Mouse (Mus musculus): ENCODE measurements at regions not wholly inside any gene's neighbourhood (a gene's known extent, or its start where the extent isn't known, plus 50 kb on each side); places are given as distances from the start of the nearest gene placed in this dataset.

DNA sequence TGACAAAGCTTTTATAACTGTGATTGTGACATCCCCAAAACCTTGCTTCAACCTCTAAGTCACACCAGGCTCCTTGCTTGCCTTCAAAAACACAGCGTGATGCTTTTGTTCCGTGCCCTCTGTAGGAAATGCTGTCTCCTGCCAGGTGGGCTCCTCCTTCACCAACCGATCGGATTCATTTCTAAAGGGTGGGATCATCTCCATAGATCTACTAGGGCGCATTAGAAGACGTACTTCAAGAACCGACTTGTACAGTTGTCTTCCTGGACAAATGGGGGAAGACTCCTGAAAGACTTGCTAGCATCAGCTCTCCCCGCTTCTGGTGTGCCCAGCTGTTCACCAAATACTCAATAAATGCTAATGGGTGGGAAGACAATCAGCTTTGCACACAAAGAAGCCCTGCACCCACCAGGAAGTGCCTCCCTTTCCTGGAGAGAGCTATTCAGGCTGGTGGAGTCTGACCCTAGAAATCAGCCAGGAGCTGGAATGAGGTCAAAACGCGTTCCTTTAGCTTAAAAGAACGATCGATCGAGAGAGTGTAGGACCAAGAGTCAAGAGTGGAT is 53.0 kb downstream of the Hoxa1 start:
- TF ChIP-seq CTCF (IDR thresholded peaks at IDR 0.05; ENCODE audit: control insufficient read depth, insufficient read depth, insufficient replicate concordance, low read depth, low read length) (no peak), POLR2A (IDR thresholded peaks at IDR 0.05; ENCODE audit: control insufficient read depth, low read depth, low read length) (no peak)
- Histone ChIP-seq H3K4me1 (ENCODE audit: control insufficient read depth, insufficient read depth, low read length) (peaks cover 2% of the 10 kb centered on the region), H3K4me3 (ENCODE audit: control insufficient read depth, low read depth, low read length) (no peak overlapping the region), H3K27me3 (ENCODE audit: control insufficient read depth, insufficient read depth, low read length) (no peaks in the 10 kb centered on the region), H3K27ac (ENCODE audit: control insufficient read depth, insufficient read depth, low read depth, low read length) (no peak overlapping the region), H3K36me3 (ENCODE audit: control insufficient read depth, insufficient read depth, low read length) (no peaks in the 10 kb centered on the region)

GRCm38 (mm10) chr6:52104141-52104540 is 54.0 kb downstream of the Hoxa1 start:
- no peaks in the 10 kb centered on the region for H3K36me3 ChIP-seq (ENCODE audit: control insufficient read depth, insufficient read depth, low read length)
- TF ChIP-seq CTCF (IDR thresholded peaks at IDR 0.05; ENCODE audit: control insufficient read depth, insufficient read depth, insufficient replicate concordance, low read depth, low read length) (no peak), POLR2A (IDR thresholded peaks at IDR 0.05; ENCODE audit: control insufficient read depth, low read depth, low read length) (no peak)
- H3K27ac ChIP-seq (ENCODE audit: control insufficient read depth, insufficient read depth, low read depth, low read length) = no peak overlapping the region
- H3K4me3 ChIP-seq (ENCODE audit: control insufficient read depth, low read depth, low read length) = peak overlapping the region; percentile 41
- peaks cover 2% of the 10 kb centered on the region for H3K4me1 ChIP-seq (ENCODE audit: control insufficient read depth, insufficient read depth, low read length)
- no peaks in the 10 kb centered on the region for H3K27me3 ChIP-seq (ENCODE audit: control insufficient read depth, insufficient read depth, low read length)

DNA sequence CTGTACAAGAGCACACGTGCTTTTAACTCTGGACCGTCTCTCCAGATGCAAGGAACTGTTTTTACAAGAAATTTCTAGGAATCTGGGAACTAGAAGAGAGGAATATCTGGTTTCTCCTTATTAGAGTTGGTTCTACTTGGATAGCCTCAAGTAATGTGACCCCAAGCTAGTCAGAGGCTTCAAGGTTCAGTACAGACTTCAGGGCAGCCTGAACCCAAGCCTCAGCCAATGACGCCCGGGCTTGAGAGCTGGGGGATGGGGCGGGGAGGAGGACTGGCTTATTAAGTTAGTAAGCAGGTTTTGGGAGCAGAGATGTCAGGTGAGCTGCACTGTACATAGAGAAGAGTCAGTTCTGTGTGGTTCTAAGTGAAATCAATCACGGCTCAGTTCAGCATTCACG is 54.5 kb downstream of the Hoxa1 start:
- no peak overlapping the region for H3K27ac ChIP-seq (ENCODE audit: control insufficient read depth, insufficient read depth, low read depth, low read length)
- no peak overlapping the region for H3K4me3 ChIP-seq (ENCODE audit: control insufficient read depth, low read depth, low read length)
- TF ChIP-seq POLR2A (IDR thresholded peaks at IDR 0.05; ENCODE audit: control insufficient read depth, low read depth, low read length) = no peak
- TF ChIP-seq CTCF (IDR thresholded peaks at IDR 0.05; ENCODE audit: control insufficient read depth, insufficient read depth, insufficient replicate concordance, low read depth, low read length) = no peak
- H3K4me1 ChIP-seq (ENCODE audit: control insufficient read depth, insufficient read depth, low read length) = peaks cover 2% of the 10 kb centered on the region
- H3K27me3 ChIP-seq (ENCODE audit: control insufficient read depth, insufficient read depth, low read length) = no peaks in the 10 kb centered on the region
- H3K36me3 ChIP-seq (ENCODE audit: control insufficient read depth, insufficient read depth, low read length) = no peaks in the 10 kb centered on the region

GRCm38 (mm10) chr6:52102699-52103098 is 55.4 kb downstream of the Hoxa1 start:
- Histone ChIP-seq H3K4me1 (ENCODE audit: control insufficient read depth, insufficient read depth, low read length) (peaks cover 2% of the 10 kb centered on the region), H3K4me3 (ENCODE audit: control insufficient read depth, low read depth, low read length) (peak overlapping the region; percentile 21), H3K27ac (ENCODE audit: control insufficient read depth, insufficient read depth, low read depth, low read length) (no peak overlapping the region), H3K27me3 (ENCODE audit: control insufficient read depth, insufficient read depth, low read length) (no peaks in the 10 kb centered on the region), H3K36me3 (ENCODE audit: control insufficient read depth, insufficient read depth, low read length) (no peaks in the 10 kb centered on the region)
- TF ChIP-seq CTCF (IDR thresholded peaks at IDR 0.05; ENCODE audit: control insufficient read depth, insufficient read depth, insufficient replicate concordance, low read depth, low read length) (no peak), POLR2A (IDR thresholded peaks at IDR 0.05; ENCODE audit: control insufficient read depth, low read depth, low read length) (no peak)

DNA sequence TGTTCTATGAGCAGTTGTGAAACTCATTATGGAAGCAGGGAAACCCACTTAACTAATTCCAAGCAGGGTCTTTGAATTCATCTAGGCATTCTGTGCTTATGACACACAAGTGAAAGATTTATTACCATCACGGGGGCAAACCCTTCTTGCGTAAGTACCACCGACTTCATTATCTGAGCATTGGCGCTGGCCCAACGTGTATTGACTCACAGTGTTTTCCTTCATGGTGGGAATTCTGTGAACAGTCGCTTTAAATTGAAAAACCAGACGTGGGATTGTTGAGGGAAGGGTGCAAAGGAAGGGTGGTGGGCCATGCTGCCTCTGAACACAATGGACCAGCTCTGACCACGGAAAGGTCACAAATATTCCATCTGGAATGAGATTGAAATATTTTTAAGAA is 55.9 kb downstream of the Hoxa1 start:
- no peak for TF ChIP-seq CTCF (IDR thresholded peaks at IDR 0.05; ENCODE audit: control insufficient read depth, insufficient read depth, insufficient replicate concordance, low read depth, low read length)
- H3K36me3 ChIP-seq (ENCODE audit: control insufficient read depth, insufficient read depth, low read length) = no peaks in the 10 kb centered on the region
- no peak overlapping the region for H3K4me3 ChIP-seq (ENCODE audit: control insufficient read depth, low read depth, low read length)
- peaks cover 2% of the 10 kb centered on the region for H3K4me1 ChIP-seq (ENCODE audit: control insufficient read depth, insufficient read depth, low read length)
- no peaks in the 10 kb centered on the region for H3K27me3 ChIP-seq (ENCODE audit: control insufficient read depth, insufficient read depth, low read length)
- H3K27ac ChIP-seq (ENCODE audit: control insufficient read depth, insufficient read depth, low read depth, low read length) = no peak overlapping the region

DNA sequence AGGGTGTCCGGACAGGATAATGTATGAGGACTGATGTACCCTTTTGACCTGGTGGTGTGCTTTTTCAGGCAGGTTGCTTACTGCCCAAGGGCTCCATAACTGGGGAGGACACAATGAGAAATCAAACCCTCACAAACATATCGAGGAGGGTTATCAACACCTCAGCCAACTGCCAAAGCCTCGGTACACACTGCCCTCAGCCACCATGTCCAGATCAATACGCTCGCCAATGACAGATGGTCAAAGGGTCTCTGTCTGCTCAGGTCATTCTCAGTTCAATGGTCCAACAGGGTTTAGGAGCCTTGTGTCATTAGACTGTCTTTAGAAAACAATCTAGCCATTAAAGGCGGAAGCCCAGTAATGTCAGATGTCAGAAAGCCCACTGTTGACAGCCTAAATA is 56.9 kb downstream of the Hoxa1 start:
- peaks cover 2% of the 10 kb centered on the region for H3K4me1 ChIP-seq (ENCODE audit: control insufficient read depth, insufficient read depth, low read length)
- no peak overlapping the region for H3K4me3 ChIP-seq (ENCODE audit: control insufficient read depth, low read depth, low read length)
- TF ChIP-seq POLR2A (IDR thresholded peaks at IDR 0.05; ENCODE audit: control insufficient read depth, low read depth, low read length) (no peak), CTCF (IDR thresholded peaks at IDR 0.05; ENCODE audit: control insufficient read depth, insufficient read depth, insufficient replicate concordance, low read depth, low read length) (no peak)
- H3K27me3 ChIP-seq (ENCODE audit: control insufficient read depth, insufficient read depth, low read length) = no peaks in the 10 kb centered on the region
- H3K27ac ChIP-seq (ENCODE audit: control insufficient read depth, insufficient read depth, low read depth, low read length) = no peak overlapping the region
- no peaks in the 10 kb centered on the region for H3K36me3 ChIP-seq (ENCODE audit: control insufficient read depth, insufficient read depth, low read length)

GRCm38 (mm10) chr6:52098851-52099250 is 59.3 kb downstream of the Hoxa1 start:
- H3K36me3 ChIP-seq (ENCODE audit: control insufficient read depth, insufficient read depth, low read length) = no peaks in the 10 kb centered on the region
- H3K27ac ChIP-seq (ENCODE audit: control insufficient read depth, insufficient read depth, low read depth, low read length) = no peak overlapping the region
- TF ChIP-seq POLR2A (IDR thresholded peaks at IDR 0.05; ENCODE audit: control insufficient read depth, low read depth, low read length) (no peak), CTCF (IDR thresholded peaks at IDR 0.05; ENCODE audit: control insufficient read depth, insufficient read depth, insufficient replicate concordance, low read depth, low read length) (no peak)
- H3K4me1 ChIP-seq (ENCODE audit: control insufficient read depth, insufficient read depth, low read length) = peaks cover 2% of the 10 kb centered on the region
- no peak overlapping the region for H3K4me3 ChIP-seq (ENCODE audit: control insufficient read depth, low read depth, low read length)
- H3K27me3 ChIP-seq (ENCODE audit: control insufficient read depth, insufficient read depth, low read length) = no peaks in the 10 kb centered on the region

- TF ChIP-seq CTCF (IDR thresholded peaks at IDR 0.05; ENCODE audit: control insufficient read depth, insufficient read depth, insufficient replicate concordance, low read depth, low read length) (no peak), POLR2A (IDR thresholded peaks at IDR 0.05; ENCODE audit: control insufficient read depth, low read depth, low read length) (no peak)
- Histone ChIP-seq H3K27me3 (ENCODE audit: control insufficient read depth, insufficient read depth, low read length) (no peaks in the 10 kb centered on the region), H3K4me3 (ENCODE audit: control insufficient read depth, low read depth, low read length) (no peak overlapping the region), H3K36me3 (ENCODE audit: control insufficient read depth, insufficient read depth, low read length) (no peaks in the 10 kb centered on the region), H3K27ac (ENCODE audit: control insufficient read depth, insufficient read depth, low read depth, low read length) (no peak overlapping the region), H3K4me1 (ENCODE audit: control insufficient read depth, insufficient read depth, low read length) (no peaks in the 10 kb centered on the region)
These were observed 62.5 kb downstream of the Hoxa1 start for GRCm38 (mm10) chr6:52095575-52095974.
